Mouse (Mus musculus) midbrain, postnatal 0 days (tissue): ENCODE data around the gene Armt1. TPM values are rescaled to one million over a fixed set of nuclear protein-coding genes. Genes with fewer than 3 reads are reported as not detected.
A peak's percentile ranks its signal among the peaks of the same experiment; 100 is the strongest.

Experiments used
- ATAC-seq: fragments of 200-750 bp; cut with Nextera tagmentation; 2 replicates; pipeline ENCODE4 v1.8.0; 2017; ENCODE audit warnings: moderate number of reproducible peaks, mild to moderate bottlenecking, moderate TSS enrichment, moderate library complexity; ENCODE audit not compliant: low FRiP score
- DNase-seq: peaks from one replicate; pipeline ENCODE4 v3.0.0-alpha.2; 2015; ENCODE audit warnings: low spot score
- H3K27ac ChIP-seq: fragments of 300-500 bp; sonication (generic); 2 replicates; pipeline ENCODE4 v1.5.1; 2014; ENCODE audit warnings: low read depth, mild to moderate bottlenecking, low read length, mixed read lengths
- H3K27me3 ChIP-seq: fragments of 300-500 bp; sonication (generic); 2 replicates; pipeline ENCODE4 v1.6.1; 2014; ENCODE audit warnings: low read length, control low read depth, mixed read lengths; ENCODE audit not compliant: insufficient read depth
- H3K36me3 ChIP-seq: fragments of 300-500 bp; sonication (generic); 2 replicates; pipeline ENCODE4 v1.6.1; 2014; ENCODE audit warnings: low read length, control low read depth, mixed read lengths; ENCODE audit not compliant: insufficient read depth
- H3K4me1 ChIP-seq: fragments of 300-500 bp; sonication (generic); 2 replicates; pipeline ENCODE4 v1.6.1; 2014; ENCODE audit warnings: mild to moderate bottlenecking, control low read depth, antibody characterized with exemption, low read length, mixed read lengths; ENCODE audit not compliant: insufficient read depth
- H3K4me2 ChIP-seq: fragments of 300-500 bp; sonication (generic); 2 replicates; pipeline ENCODE4 v1.6.1; 2014; ENCODE audit warnings: low read depth, mild to moderate bottlenecking, low read length, mixed read lengths; ENCODE audit not compliant: poor library complexity, severe bottlenecking
- H3K4me3 ChIP-seq: fragments of 300-500 bp; sonication (generic); 2 replicates; pipeline ENCODE4 v1.5.1; 2014; ENCODE audit warnings: low read depth, mild to moderate bottlenecking, low read length, moderate library complexity
- H3K9ac ChIP-seq: fragments of 300-500 bp; sonication (generic); replicated peaks from 2 replicates; pipeline ENCODE4 v1.6.1; 2014; ENCODE audit warnings: mild to moderate bottlenecking, low read length, moderate library complexity, mixed read lengths; ENCODE audit not compliant: poor library complexity, severe bottlenecking
- H3K9me3 ChIP-seq: fragments of 300-500 bp; sonication (generic); 2 replicates; pipeline ENCODE4 v1.6.1; 2016; ENCODE audit warnings: low read length, control low read depth
- CTCF ChIP-seq: IDR thresholded peaks from 2 replicates; pipeline ENCODE4 v1.5.1; 2016; ENCODE audit warnings: antibody characterized with exemption, mild to moderate bottlenecking
- WGBS: fragments of 180-500 bp; shearing (Covaris S2); extraction: QIAGEN DNeasy Blood & Tissue Kit; methylation state at CpG from one replicate; pipeline ENCODE4 v1.1.7; 2014; 5-methylcytosine and 5-hydroxymethylcytosine counted together
- polyA plus RNA-seq: library from polyadenylated mRNA; unstranded; fragments of >200 nt; fragmentation: Nextera tagmentation; extraction: Ambion mirVana; gene quantifications from 2 replicates; pipeline ENCODE4 v1.2.1, GENCODE M21; 2015
- total RNA-seq: library from RNA; depleted of rRNA; stranded (reverse); fragments of >200 nt; gene quantifications from 2 replicates; pipeline ENCODE4 v1.2.3, GENCODE M21; 2014

Gene Armt1
- total and polyA plus RNA-seq, 2 experiments from 2014 or later = 5.7 to 12.8 TPM

DNA sequence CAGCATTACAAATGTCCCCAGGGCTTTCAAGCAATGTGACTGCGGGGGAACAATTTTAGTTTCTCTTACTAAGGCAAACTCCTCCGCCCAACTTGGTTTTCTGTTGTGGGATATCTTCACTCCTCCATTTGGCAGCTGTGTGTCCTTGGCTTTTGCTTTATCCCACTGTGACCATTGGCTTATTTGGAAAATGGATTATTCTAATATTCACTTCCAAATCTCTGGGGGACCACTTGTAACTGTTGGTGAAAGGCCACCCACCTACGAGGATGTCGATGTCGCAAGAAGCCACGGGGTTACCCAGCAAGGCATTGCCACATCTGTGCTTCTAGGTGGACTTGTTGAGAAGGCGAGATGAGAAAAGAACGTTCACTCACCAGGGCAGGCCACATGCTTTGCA lies 49.4 kb downstream of the Armt1 start:
- Histone ChIP-seq H3K4me2 (no peak overlapping the region), H3K36me3 (no peaks in the 10 kb centered on the region), H3K9ac (no peak overlapping the region), H3K4me1 (no peaks in the 10 kb centered on the region), H3K27me3 (no peaks in the 10 kb centered on the region), H3K27ac (no peak overlapping the region), H3K4me3 (no peak overlapping the region), H3K9me3 (no peaks in the 10 kb centered on the region)
- no peak for TF ChIP-seq CTCF
- WGBS = 85% methylated on average over 8 of the region's 8 CpGs
- DNase-seq (no peak), ATAC-seq (no peak)

DNA sequence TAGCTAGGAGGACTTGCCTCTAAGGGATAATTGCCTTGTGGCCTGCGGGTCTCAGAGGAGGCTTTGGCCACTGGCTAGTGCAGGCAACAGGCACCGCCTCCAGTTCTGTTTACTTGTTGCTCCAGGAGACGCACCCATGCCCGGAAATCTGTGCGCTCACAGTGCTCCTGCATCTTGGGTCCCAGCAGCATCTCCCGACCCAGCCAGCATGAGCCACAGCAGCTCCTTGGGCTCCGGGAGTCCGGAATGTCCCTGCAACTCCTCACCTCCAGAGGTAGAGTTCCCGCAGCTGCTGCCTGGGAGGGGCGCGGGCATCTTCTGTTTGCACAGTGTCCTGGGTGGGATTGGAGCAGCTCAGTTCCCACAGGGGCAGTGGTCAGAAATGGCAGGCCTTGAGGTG lies 50.1 kb downstream of the Armt1 start, which contains the start of gene Ccdc170:
Gene Ccdc170, plus strand, starts transcription at position 148 of the 400 bp plus-strand sequence.
- TF ChIP-seq CTCF = no peak
- Histone ChIP-seq H3K4me1 (no peaks in the 10 kb centered on the region), H3K9ac (no peak within 1 kb of the TSS), H3K4me3 (no peak within 1 kb of the TSS), H3K27me3 (no peaks in the 10 kb centered on the region), H3K27ac (no peak within 1 kb of the TSS), H3K9me3 (no peaks in the 10 kb centered on the region), H3K36me3 (no peaks in the 10 kb centered on the region), H3K4me2 (no peak within 1 kb of the TSS)
- WGBS = 38% methylated on average over 11 of the region's 11 CpGs
- no peak for DNase-seq
- ATAC-seq = 0 out of 2 replicates have a peak, but pooled peaks have one; percentile 16

DNA sequence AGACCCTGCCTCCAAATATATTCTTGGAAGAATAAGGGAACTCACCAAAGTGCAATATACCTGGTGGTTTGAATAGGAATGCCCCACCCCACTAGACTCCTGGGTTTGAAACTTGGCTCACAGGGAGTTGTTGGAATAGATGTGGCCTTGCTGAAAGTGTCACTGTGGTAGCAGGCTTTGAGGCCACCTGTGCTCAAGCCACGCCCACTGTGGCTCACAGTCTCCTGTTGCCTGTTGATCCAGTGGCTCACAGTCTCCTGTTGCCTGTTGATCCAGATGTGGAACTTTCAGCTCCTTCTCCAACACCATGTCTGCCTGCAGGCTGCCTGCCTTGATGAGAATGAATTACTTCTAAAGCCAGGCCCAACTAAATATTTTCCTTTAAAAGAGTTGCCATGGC lies 51.6 kb downstream of the Armt1 start:
- no peak for DNase-seq
- Histone ChIP-seq H3K9me3 (no peaks in the 10 kb centered on the region), H3K27me3 (no peaks in the 10 kb centered on the region), H3K36me3 (no peaks in the 10 kb centered on the region), H3K4me2 (no peak overlapping the region), H3K4me1 (no peaks in the 10 kb centered on the region), H3K4me3 (no peak overlapping the region), H3K9ac (no peak overlapping the region), H3K27ac (no peak overlapping the region)
- WGBS = 92% methylated on average over 1 of the region's 1 CpGs
- no peak for TF ChIP-seq CTCF
- no peak for ATAC-seq

DNA sequence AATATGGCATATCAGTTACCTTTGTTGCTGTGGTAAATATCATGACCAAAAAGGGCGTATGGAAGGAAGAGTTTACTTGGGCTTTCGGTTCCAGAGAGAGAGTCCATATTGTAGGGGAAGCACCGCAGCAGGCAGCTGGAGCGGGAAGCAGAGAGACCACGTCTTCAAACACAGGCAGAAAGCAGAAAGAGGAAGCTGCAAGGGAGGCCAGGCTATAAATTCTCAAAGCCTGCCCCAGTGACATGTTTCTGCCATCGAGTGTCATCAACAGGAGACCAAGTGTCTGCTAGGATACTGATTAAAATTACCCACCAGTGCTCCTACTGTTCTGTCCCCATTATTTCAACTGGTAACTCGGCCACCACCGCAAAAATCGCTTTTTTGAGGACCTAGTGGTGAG lies 52.7 kb downstream of the Armt1 start:
- H3K9ac ChIP-seq = no peak overlapping the region

DNA sequence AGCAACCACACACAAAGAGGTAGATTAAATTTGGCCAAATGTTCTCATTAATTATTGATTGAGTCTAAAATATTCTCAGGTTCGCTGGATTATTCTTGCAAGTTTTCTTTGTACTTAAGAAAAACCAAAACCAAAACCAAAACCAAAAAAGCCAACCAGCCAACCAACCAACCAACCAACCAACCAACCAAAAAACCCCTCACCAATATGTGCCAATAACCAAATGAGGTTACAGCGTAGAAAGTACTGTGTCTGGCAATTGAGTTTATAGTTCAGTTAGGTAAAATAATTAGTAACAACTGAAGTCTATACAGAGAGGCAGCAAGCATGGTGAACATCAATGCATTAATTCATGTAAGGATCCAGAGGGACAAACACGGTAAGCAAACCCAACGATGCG lies 57.6 kb downstream of the Armt1 start:
- H3K27ac ChIP-seq = no peak overlapping the region
- no peak overlapping the region for H3K4me2 ChIP-seq
- no peaks in the 10 kb centered on the region for H3K27me3 ChIP-seq
- no peak for ATAC-seq
- no peaks in the 10 kb centered on the region for H3K9me3 ChIP-seq
- no peak overlapping the region for H3K4me3 ChIP-seq
- DNase-seq = no peak
- H3K4me1 ChIP-seq = no peaks in the 10 kb centered on the region
- no peaks in the 10 kb centered on the region for H3K36me3 ChIP-seq
- H3K9ac ChIP-seq = no peak overlapping the region
- 67% methylated on average over 5 of the region's 5 CpGs for WGBS
- no peak for TF ChIP-seq CTCF

More for the DNA sequence above, 52.7 kb downstream of the Armt1 start:
- no peaks in the 10 kb centered on the region for H3K36me3 ChIP-seq
- no peaks in the 10 kb centered on the region for H3K27me3 ChIP-seq
- no peak overlapping the region for H3K4me2 ChIP-seq
- H3K9me3 ChIP-seq = no peaks in the 10 kb centered on the region
- TF ChIP-seq CTCF = no peak
- H3K4me3 ChIP-seq = no peak overlapping the region
- no peak for ATAC-seq
- H3K27ac ChIP-seq = no peak overlapping the region
- no peaks in the 10 kb centered on the region for H3K4me1 ChIP-seq
- 80% methylated on average over 9 of the region's 9 CpGs for WGBS
- DNase-seq = no peak

DNA sequence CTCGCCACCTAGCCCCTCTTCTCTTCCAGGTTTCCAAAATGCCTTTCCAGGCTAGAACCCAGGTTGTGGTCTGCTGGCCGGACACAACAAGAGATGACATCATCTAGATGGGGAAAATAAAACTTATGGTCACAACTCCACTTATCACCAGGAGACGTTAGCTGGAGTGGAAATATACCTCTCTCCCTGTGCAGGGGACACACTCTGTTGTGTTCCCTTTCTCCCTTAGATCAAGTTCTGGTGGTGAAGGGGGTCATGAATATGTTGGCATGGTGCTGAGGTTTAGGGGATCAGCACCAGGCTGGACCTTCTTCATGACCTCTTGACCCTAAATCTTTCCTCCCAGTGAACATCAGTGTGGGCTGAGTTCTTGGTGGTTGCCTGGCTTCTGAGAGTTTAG lies 59.0 kb downstream of the Armt1 start:
- Histone ChIP-seq H3K4me2 (no peak overlapping the region), H3K27ac (no peak overlapping the region), H3K9ac (no peak overlapping the region), H3K4me1 (no peaks in the 10 kb centered on the region), H3K36me3 (no peaks in the 10 kb centered on the region), H3K27me3 (no peaks in the 10 kb centered on the region), H3K9me3 (no peaks in the 10 kb centered on the region), H3K4me3 (no peak overlapping the region)
- WGBS = 54% methylated on average over 2 of the region's 3 CpGs
- TF ChIP-seq CTCF = no peak
- DNase-seq (no peak), ATAC-seq (no peak)
